Mouse (Mus musculus): ENCODE measurements at regions not wholly inside any gene's neighbourhood (a gene's known extent, or its start where the extent isn't known, plus 50 kb on each side); places are given as distances from the start of the nearest gene placed in this dataset.

- Histone ChIP-seq H3K4me3 (replicated peaks; ENCODE audit: insufficient read depth, low read depth, low read length) (no peak overlapping the region), H3K4me1 (ENCODE audit: control insufficient read depth, insufficient read depth, low read length) (no peaks in the 10 kb centered on the region), H3K27ac (ENCODE audit: insufficient read depth, low read length) (no peak overlapping the region), H3K27me3 (ENCODE audit: control insufficient read depth, insufficient read depth, low read length) (no peaks in the 10 kb centered on the region)
- DNase-seq = no peak
- WGBS = 74% methylated on average over 5 of the region's 5 CpGs
- TF ChIP-seq CTCF (IDR thresholded peaks at IDR 0.05; ENCODE audit: borderline replicate concordance, insufficient read depth, low read depth, low read length) (no peak), POLR2A (IDR thresholded peaks at IDR 0.05; ENCODE audit: borderline replicate concordance, insufficient read depth, low read length) (no peak)
These were observed 118.0 kb downstream of the Psat1 start for GRCm38 (mm10) chr19:15829158-15829557.

GRCm38 (mm10) chr19:15827990-15828705 is 119.0 kb downstream of the Psat1 start:
- DNase-seq = no peak
- TF ChIP-seq CTCF (IDR thresholded peaks at IDR 0.05; ENCODE audit: borderline replicate concordance, insufficient read depth, low read depth, low read length) = no peak
- no peaks in the 10 kb centered on the region for H3K4me1 ChIP-seq (ENCODE audit: control insufficient read depth, insufficient read depth, low read length)
- no peaks in the 10 kb centered on the region for H3K27me3 ChIP-seq (ENCODE audit: control insufficient read depth, insufficient read depth, low read length)
- 94% methylated on average over 10 of the region's 10 CpGs for WGBS
- H3K27ac ChIP-seq (ENCODE audit: insufficient read depth, low read length) = no peak overlapping the region
- H3K4me3 ChIP-seq (replicated peaks; ENCODE audit: insufficient read depth, low read depth, low read length) = no peak overlapping the region

GRCm38 (mm10) chr19:15827120-15827989 is 119.8 kb downstream of the Psat1 start:
- TF ChIP-seq CTCF (IDR thresholded peaks at IDR 0.05; ENCODE audit: borderline replicate concordance, insufficient read depth, low read depth, low read length) (no peak), POLR2A (IDR thresholded peaks at IDR 0.05; ENCODE audit: borderline replicate concordance, insufficient read depth, low read length) (no peak)
- no peaks in the 10 kb centered on the region for H3K4me1 ChIP-seq (ENCODE audit: control insufficient read depth, insufficient read depth, low read length)
- H3K27me3 ChIP-seq (ENCODE audit: control insufficient read depth, insufficient read depth, low read length) = no peaks in the 10 kb centered on the region
- no peak for DNase-seq
- 86% methylated on average over 9 of the region's 9 CpGs for WGBS
- no peak overlapping the region for H3K4me3 ChIP-seq (replicated peaks; ENCODE audit: insufficient read depth, low read depth, low read length)
- no peak overlapping the region for H3K27ac ChIP-seq (ENCODE audit: insufficient read depth, low read length)

- no peak overlapping the region for H3K27ac ChIP-seq (ENCODE audit: insufficient read depth, low read length)
- TF ChIP-seq CTCF (IDR thresholded peaks at IDR 0.05; ENCODE audit: borderline replicate concordance, insufficient read depth, low read depth, low read length) (no peak), POLR2A (IDR thresholded peaks at IDR 0.05; ENCODE audit: borderline replicate concordance, insufficient read depth, low read length) (no peak)
- no peak overlapping the region for H3K4me3 ChIP-seq (replicated peaks; ENCODE audit: insufficient read depth, low read depth, low read length)
- no peaks in the 10 kb centered on the region for H3K4me1 ChIP-seq (ENCODE audit: control insufficient read depth, insufficient read depth, low read length)
- DNase-seq = no peak
- H3K27me3 ChIP-seq (ENCODE audit: control insufficient read depth, insufficient read depth, low read length) = no peaks in the 10 kb centered on the region
- 80% methylated on average over 6 of the region's 6 CpGs for WGBS
These were observed 123.3 kb downstream of the Psat1 start for GRCm38 (mm10) chr19:15823688-15824371.

- WGBS = 86% methylated on average over 7 of the region's 7 CpGs
- Histone ChIP-seq H3K27ac (ENCODE audit: insufficient read depth, low read length) (no peak overlapping the region), H3K4me1 (ENCODE audit: control insufficient read depth, insufficient read depth, low read length) (no peaks in the 10 kb centered on the region), H3K4me3 (replicated peaks; ENCODE audit: insufficient read depth, low read depth, low read length) (no peak overlapping the region), H3K27me3 (ENCODE audit: control insufficient read depth, insufficient read depth, low read length) (no peaks in the 10 kb centered on the region)
- no peak for TF ChIP-seq CTCF (IDR thresholded peaks at IDR 0.05; ENCODE audit: borderline replicate concordance, insufficient read depth, low read depth, low read length)
- no peak for TF ChIP-seq POLR2A (IDR thresholded peaks at IDR 0.05; ENCODE audit: borderline replicate concordance, insufficient read depth, low read length)
- no peak for DNase-seq
These were observed 127.1 kb downstream of the Psat1 start for GRCm38 (mm10) chr19:15820020-15820419.

GRCm38 (mm10) chr19:15815166-15815565 is 132.0 kb downstream of the Psat1 start:
- TF ChIP-seq POLR2A (IDR thresholded peaks at IDR 0.05; ENCODE audit: borderline replicate concordance, insufficient read depth, low read length) = no peak
- no peak for TF ChIP-seq CTCF (IDR thresholded peaks at IDR 0.05; ENCODE audit: borderline replicate concordance, insufficient read depth, low read depth, low read length)
- no peak overlapping the region for H3K4me3 ChIP-seq (replicated peaks; ENCODE audit: insufficient read depth, low read depth, low read length)
- H3K27me3 ChIP-seq (ENCODE audit: control insufficient read depth, insufficient read depth, low read length) = no peaks in the 10 kb centered on the region
- no peak overlapping the region for H3K27ac ChIP-seq (ENCODE audit: insufficient read depth, low read length)
- DNase-seq = no peak
- 62% methylated on average over 6 of the region's 6 CpGs for WGBS
- no peaks in the 10 kb centered on the region for H3K4me1 ChIP-seq (ENCODE audit: control insufficient read depth, insufficient read depth, low read length)

- Histone ChIP-seq H3K27me3 (ENCODE audit: control insufficient read depth, insufficient read depth, low read length) (no peaks in the 10 kb centered on the region), H3K27ac (ENCODE audit: insufficient read depth, low read length) (no peak overlapping the region), H3K4me1 (ENCODE audit: control insufficient read depth, insufficient read depth, low read length) (no peaks in the 10 kb centered on the region), H3K4me3 (replicated peaks; ENCODE audit: insufficient read depth, low read depth, low read length) (no peak overlapping the region)
- TF ChIP-seq POLR2A (IDR thresholded peaks at IDR 0.05; ENCODE audit: borderline replicate concordance, insufficient read depth, low read length) (no peak), CTCF (IDR thresholded peaks at IDR 0.05; ENCODE audit: borderline replicate concordance, insufficient read depth, low read depth, low read length) (no peak)
- DNase-seq = no peak
- 81% methylated on average over 5 of the region's 5 CpGs for WGBS
These were observed 138.1 kb downstream of the Psat1 start for GRCm38 (mm10) chr19:15809008-15809407.

Data from cerebellum, adult 2 months (tissue).